Mouse (Mus musculus): ENCODE measurements around the gene Ppp1r21. TPM values are rescaled to one million over a fixed set of nuclear protein-coding genes. Genes with fewer than 3 reads are reported as not detected.

Ppp1r21 gene
- polyA plus RNA-seq (2012; rRNA removed; ENCODE audit: low replicate concordance): 4.7 and 10.5 TPM in 2 replicates

DNA sequence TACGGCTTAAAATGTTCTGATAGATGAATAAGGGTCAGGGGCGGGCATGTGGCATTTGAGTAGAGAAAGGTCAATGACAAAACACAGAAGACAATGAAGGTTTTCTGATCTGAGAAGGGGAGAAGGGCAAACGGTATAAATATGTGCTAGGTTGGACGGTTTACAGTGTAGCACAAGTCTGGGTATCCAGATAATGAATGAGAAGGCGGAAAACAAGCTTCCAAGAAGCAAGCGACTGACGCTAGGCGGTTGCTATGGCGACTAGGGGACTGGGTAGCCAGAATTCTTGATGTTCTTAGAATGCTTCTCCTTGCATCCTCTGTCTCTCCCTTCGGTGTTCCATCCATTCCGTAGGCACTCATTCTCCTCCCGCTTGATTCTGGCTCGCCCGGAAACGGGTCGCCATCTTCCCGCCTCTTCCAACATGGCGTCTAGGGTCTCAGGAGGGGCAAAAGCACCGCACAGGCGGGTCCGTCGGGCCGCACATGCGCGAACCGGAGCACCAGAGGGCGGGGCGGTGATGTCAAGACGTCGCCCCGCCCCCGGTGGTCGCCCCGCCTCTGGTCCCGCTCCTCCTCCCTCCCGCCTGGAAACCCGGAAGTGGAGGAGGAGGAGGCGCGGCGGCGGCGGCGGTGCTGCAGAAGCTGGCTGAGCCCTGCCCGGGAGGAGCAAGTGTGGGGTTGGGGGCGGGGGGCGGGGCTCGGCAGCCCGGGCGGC, at the start of gene Ppp1r21:
Ppp1r21 (plus strand) TSS at position 600 of the 717 bp plus-strand sequence.

DNA sequence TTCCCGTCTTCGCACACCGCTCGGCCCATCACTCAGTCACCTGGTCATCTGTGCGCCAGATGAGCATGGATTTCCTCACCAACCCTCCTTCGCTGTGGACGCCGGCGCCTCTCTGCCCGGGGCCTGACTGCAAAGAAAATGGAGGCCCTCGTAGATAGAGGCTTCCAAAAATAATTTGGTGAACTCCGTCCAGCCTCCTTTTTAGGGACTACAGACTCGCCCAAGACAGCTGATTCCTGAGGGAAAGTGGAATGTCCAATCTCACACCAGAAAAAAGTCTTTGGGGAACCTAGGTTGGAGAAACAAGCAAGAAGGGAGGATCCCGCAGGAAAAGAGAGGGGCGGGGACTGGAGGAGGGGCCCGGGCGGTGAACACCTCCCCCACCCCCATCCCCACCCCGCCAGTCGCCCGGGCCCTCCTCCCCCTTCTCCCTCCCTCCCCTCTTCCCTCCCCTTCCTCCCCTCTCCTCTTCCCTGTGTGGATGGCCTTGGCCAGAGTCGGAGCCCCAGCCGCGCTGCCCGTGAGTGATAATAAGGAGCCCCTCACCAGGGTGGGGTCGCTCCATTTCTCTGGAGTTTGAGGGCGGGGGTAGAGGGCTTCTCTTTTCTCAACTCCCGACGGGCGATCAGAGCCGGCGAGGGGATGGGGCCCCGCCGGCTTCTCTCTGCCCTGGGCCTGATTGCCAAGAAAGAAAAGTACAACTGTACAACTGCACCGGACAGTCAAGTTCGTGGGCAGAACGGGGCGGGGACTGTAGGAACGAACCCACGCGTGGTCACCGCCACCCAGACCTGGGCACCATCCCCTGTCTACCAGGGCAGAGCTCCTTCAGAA, 67.5 kb downstream of the Ppp1r21 start, which contains the start of gene Ston1:
Ston1 (plus strand) TSS at position 463 of the 834 bp plus-strand sequence.

Other genes with a start within 250 kb of the Ppp1r21 start
- 1.3 and 1.6 TPM in 2 replicates for gene Foxn2, start 89.4 kb upstream of the Ppp1r21 start, polyA plus RNA-seq (2012; rRNA removed; ENCODE audit: low replicate concordance)
- 1.8 and 3.2 TPM in 2 replicates for gene Ston1, start 67.6 kb downstream of the Ppp1r21 start, polyA plus RNA-seq (2012; rRNA removed; ENCODE audit: low replicate concordance)
- gene Gtf2a1l, start 138.5 kb downstream of the Ppp1r21 start, polyA plus RNA-seq (2012; rRNA removed; ENCODE audit: low replicate concordance): 0.09 TPM in 1 of 2 replicates, not detected in the other